Mouse (Mus musculus): ENCODE measurements at regions not wholly inside any gene's neighbourhood (a gene's known extent, or its start where the extent isn't known, plus 50 kb on each side); places are given as distances from the start of the nearest gene placed in this dataset.

GRCm38 (mm10) chrX:42352610-42353254, 136.8 kb upstream of the Tex13c2 start:
- no peak for TF ChIP-seq POLR2A (IDR thresholded peaks at IDR 0.05; ENCODE audit: borderline replicate concordance, insufficient read depth, low read length)
- TF ChIP-seq CTCF (IDR thresholded peaks at IDR 0.05; ENCODE audit: borderline replicate concordance, insufficient read depth, low read depth, low read length): no peak

Data from cerebellum, adult 2 months (tissue).